Mouse (Mus musculus): ENCODE results near the gene Vamp2. TPM values are rescaled to one million over a fixed set of nuclear protein-coding genes. Genes with fewer than 3 reads are reported as not detected.

Gene Vamp2
- polyA plus RNA-seq, 1 experiment = 84.4 TPM

DNA sequence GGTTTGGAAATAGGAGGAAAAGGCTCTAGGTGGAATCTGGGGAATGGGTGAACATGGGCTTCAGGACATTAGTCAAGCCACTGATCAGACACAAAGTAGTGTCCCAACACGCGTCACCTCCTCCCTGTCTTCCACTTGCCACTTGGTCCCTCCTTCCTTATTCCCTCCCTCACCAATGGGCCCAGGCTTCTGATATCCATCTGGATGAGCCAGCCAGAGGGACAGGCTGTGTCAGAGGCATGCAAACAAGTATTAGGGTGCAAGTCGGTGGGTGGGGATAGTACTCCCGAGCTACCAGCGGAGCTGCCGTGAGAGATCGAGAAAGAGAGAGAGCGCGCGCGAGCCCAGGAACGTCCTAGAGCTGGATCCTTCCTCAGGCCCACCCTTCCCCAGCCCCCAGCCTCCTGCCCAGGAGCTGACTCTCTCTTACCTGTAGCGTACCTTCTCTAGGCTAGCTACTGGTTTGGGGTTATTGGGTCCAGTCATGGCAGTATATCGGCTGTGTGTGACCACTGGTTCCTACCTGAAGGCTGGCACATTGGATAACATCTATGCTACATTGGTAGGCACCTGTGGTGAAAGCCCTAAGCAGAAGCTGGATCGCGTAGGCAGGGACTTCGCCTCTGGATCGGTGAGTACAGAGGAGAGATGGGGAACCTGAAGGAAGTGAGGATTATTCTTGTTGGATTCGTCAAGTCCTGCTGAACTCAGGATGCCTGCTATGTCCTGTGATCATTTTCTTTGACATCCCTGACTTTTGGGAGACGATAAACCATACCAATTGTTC lies 37.8 kb downstream of the Vamp2 start:
- no peaks in the 10 kb centered on the region for H3K27me3 ChIP-seq (ENCODE audit: control insufficient read depth, insufficient read depth, low read length)
- H3K4me1 ChIP-seq (ENCODE audit: control insufficient read depth, insufficient read depth, insufficient read length, low read length) = no peaks in the 10 kb centered on the region; the same call in 1 of the 2 replicates
- H3K4me3 ChIP-seq (ENCODE audit: low read depth, low read length) = peak overlapping the region; percentile 63
- TF ChIP-seq CTCF (IDR thresholded peaks at IDR 0.05; ENCODE audit: extremely low read depth, insufficient read length, insufficient replicate concordance, low read depth, low read length) (no peak), POLR2A (IDR thresholded peaks at IDR 0.05; ENCODE audit: low read depth, low read length) (no peak)
- WGBS = 6% methylated on average over 20 of the region's 20 CpGs
- no peak overlapping the region for H3K27ac ChIP-seq (ENCODE audit: insufficient read depth, low read depth, low read length)
- H3K36me3 ChIP-seq (ENCODE audit: control insufficient read depth, insufficient read depth, low read length) = no peaks in the 10 kb centered on the region

- WGBS = 66% methylated on average over 2 of the region's 2 CpGs
- no peaks in the 10 kb centered on the region; the same call in 1 of the 2 replicates for H3K4me1 ChIP-seq (ENCODE audit: control insufficient read depth, insufficient read depth, insufficient read length, low read length)
- H3K27me3 ChIP-seq (ENCODE audit: control insufficient read depth, insufficient read depth, low read length) = no peaks in the 10 kb centered on the region
- H3K36me3 ChIP-seq (ENCODE audit: control insufficient read depth, insufficient read depth, low read length) = no peaks in the 10 kb centered on the region
- no peak for TF ChIP-seq CTCF (IDR thresholded peaks at IDR 0.05; ENCODE audit: extremely low read depth, insufficient read length, insufficient replicate concordance, low read depth, low read length)
- no peak for TF ChIP-seq POLR2A (IDR thresholded peaks at IDR 0.05; ENCODE audit: low read depth, low read length)
- no peak overlapping the region for H3K27ac ChIP-seq (ENCODE audit: insufficient read depth, low read depth, low read length)
- no peak overlapping the region for H3K4me3 ChIP-seq (ENCODE audit: low read depth, low read length)
Observed at GRCm38 (mm10) chr11:69126706-69127095, 38.4 kb downstream of the Vamp2 start.

DNA sequence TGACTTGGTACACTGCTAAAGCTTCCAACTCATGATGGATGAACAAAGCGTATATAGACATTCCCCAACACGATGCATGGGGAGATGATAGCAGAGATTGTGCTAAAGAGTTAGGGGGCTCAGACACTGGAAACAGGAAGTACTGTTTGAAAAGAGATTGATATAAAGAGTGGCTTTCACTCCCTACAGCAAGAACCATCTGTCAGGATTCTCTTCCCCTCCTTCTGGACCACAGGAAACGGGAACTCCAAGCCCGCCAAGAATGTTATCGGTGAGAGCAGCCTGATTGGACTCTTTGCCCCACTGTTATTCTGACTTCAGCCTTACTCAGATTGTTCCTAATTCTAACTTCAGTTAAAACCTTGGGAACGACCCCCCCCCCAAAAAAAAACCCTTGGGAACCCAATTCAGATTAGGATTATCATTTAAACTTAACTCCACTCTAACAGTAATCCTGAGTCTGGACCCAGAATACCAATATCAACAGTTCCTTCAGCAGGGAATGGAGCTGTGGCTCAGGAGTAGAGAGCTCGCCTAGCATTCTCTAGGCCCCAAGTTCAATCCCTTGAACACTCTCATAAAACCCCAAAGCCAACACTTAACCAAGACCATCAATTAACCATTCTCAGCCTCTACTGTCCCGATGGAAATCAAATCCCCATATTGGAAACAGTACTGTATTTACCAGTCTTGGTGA lies 40.3 kb downstream of the Vamp2 start:
- Histone ChIP-seq H3K36me3 (ENCODE audit: control insufficient read depth, insufficient read depth, low read length) (no peaks in the 10 kb centered on the region), H3K27ac (ENCODE audit: insufficient read depth, low read depth, low read length) (no peak overlapping the region), H3K27me3 (ENCODE audit: control insufficient read depth, insufficient read depth, low read length) (no peaks in the 10 kb centered on the region), H3K4me1 (ENCODE audit: control insufficient read depth, insufficient read depth, insufficient read length, low read length) (no peaks in the 10 kb centered on the region; the same call in 1 of the 2 replicates), H3K4me3 (ENCODE audit: low read depth, low read length) (no peak overlapping the region)
- TF ChIP-seq POLR2A (IDR thresholded peaks at IDR 0.05; ENCODE audit: low read depth, low read length) (no peak), CTCF (IDR thresholded peaks at IDR 0.05; ENCODE audit: extremely low read depth, insufficient read length, insufficient replicate concordance, low read depth, low read length) (no peak)
- 65% methylated on average over 8 of the region's 8 CpGs for WGBS

GRCm38 (mm10) chr11:69133566-69133922 lies 45.3 kb downstream of the Vamp2 start:
- no peaks in the 10 kb centered on the region for H3K36me3 ChIP-seq (ENCODE audit: control insufficient read depth, insufficient read depth, low read length)
- TF ChIP-seq POLR2A (IDR thresholded peaks at IDR 0.05; ENCODE audit: low read depth, low read length) (no peak), CTCF (IDR thresholded peaks at IDR 0.05; ENCODE audit: extremely low read depth, insufficient read length, insufficient replicate concordance, low read depth, low read length) (peak; percentile 7; the same call in 1 of the 2 replicates)
- H3K4me3 ChIP-seq (ENCODE audit: low read depth, low read length) = peak overlapping the region; percentile 66
- 34% methylated on average over 5 of the region's 5 CpGs for WGBS
- H3K27ac ChIP-seq (ENCODE audit: insufficient read depth, low read depth, low read length) = no peak overlapping the region
- H3K4me1 ChIP-seq (ENCODE audit: control insufficient read depth, insufficient read depth, insufficient read length, low read length) = peaks cover 11% of the 10 kb centered on the region
- no peaks in the 10 kb centered on the region for H3K27me3 ChIP-seq (ENCODE audit: control insufficient read depth, insufficient read depth, low read length)

DNA sequence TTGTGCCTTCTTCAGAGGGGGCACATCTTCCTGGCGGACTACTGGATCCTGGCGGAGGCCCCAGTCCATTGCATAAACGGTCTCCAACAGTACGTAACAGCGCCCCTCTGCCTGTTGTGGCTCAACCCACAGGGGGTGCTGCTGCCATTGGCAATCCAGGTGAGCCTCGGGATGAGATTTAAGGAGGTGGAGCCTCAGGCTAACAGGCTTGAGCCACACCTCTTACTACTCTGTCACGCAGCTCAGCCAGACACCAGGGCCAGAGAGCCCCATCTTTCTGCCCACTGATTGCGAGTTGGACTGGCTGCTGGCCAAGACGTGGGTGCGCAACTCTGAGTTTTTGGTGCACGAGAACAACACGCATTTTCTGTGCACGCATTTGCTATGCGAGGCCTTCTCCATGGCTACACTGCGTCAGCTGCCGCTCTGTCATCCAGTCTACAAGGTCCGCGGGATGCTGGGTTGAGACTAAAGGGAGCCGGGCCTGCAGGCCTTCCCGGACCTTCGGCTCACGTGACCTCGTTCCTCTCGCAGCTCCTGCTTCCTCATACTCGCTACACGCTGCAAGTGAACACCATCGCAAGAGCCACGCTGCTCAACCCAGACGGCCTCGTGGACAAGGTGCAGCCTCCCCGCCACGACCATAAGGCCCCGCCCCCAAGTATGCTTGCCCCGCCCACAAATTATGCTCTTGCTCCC lies 45.8 kb downstream of the Vamp2 start:
- no peak for TF ChIP-seq POLR2A (IDR thresholded peaks at IDR 0.05; ENCODE audit: low read depth, low read length)
- TF ChIP-seq CTCF (IDR thresholded peaks at IDR 0.05; ENCODE audit: extremely low read depth, insufficient read length, insufficient replicate concordance, low read depth, low read length) = peak; percentile 28; the same call in 1 of the 2 replicates
- no peak overlapping the region for H3K27ac ChIP-seq (ENCODE audit: insufficient read depth, low read depth, low read length)
- WGBS = 3% methylated on average over 34 of the region's 34 CpGs
- H3K36me3 ChIP-seq (ENCODE audit: control insufficient read depth, insufficient read depth, low read length) = no peaks in the 10 kb centered on the region
- no peaks in the 10 kb centered on the region for H3K27me3 ChIP-seq (ENCODE audit: control insufficient read depth, insufficient read depth, low read length)
- peak overlapping the region; percentile 66 for H3K4me3 ChIP-seq (ENCODE audit: low read depth, low read length)
- H3K4me1 ChIP-seq (ENCODE audit: control insufficient read depth, insufficient read depth, insufficient read length, low read length) = peaks cover 11% of the 10 kb centered on the region

- Histone ChIP-seq H3K36me3 (ENCODE audit: control insufficient read depth, insufficient read depth, low read length) (no peaks in the 10 kb centered on the region), H3K4me3 (ENCODE audit: low read depth, low read length) (peak overlapping the region; percentile 66), H3K4me1 (ENCODE audit: control insufficient read depth, insufficient read depth, insufficient read length, low read length) (peaks cover 11% of the 10 kb centered on the region), H3K27ac (ENCODE audit: insufficient read depth, low read depth, low read length) (no peak overlapping the region), H3K27me3 (ENCODE audit: control insufficient read depth, insufficient read depth, low read length) (no peaks in the 10 kb centered on the region)
- TF ChIP-seq POLR2A (IDR thresholded peaks at IDR 0.05; ENCODE audit: low read depth, low read length) = no peak
- no peak for TF ChIP-seq CTCF (IDR thresholded peaks at IDR 0.05; ENCODE audit: extremely low read depth, insufficient read length, insufficient replicate concordance, low read depth, low read length)
- 42% methylated on average over 8 of the region's 8 CpGs for WGBS
Observed at GRCm38 (mm10) chr11:69134622-69134968, 46.3 kb downstream of the Vamp2 start.

- no peak for TF ChIP-seq CTCF (IDR thresholded peaks at IDR 0.05; ENCODE audit: extremely low read depth, insufficient read length, insufficient replicate concordance, low read depth, low read length)
- TF ChIP-seq POLR2A (IDR thresholded peaks at IDR 0.05; ENCODE audit: low read depth, low read length) = no peak
- Histone ChIP-seq H3K27me3 (ENCODE audit: control insufficient read depth, insufficient read depth, low read length) (no peaks in the 10 kb centered on the region), H3K27ac (ENCODE audit: insufficient read depth, low read depth, low read length) (no peak overlapping the region), H3K4me3 (ENCODE audit: low read depth, low read length) (no peak overlapping the region), H3K36me3 (ENCODE audit: control insufficient read depth, insufficient read depth, low read length) (no peaks in the 10 kb centered on the region), H3K4me1 (ENCODE audit: control insufficient read depth, insufficient read depth, insufficient read length, low read length) (peaks cover 11% of the 10 kb centered on the region)
- 83% methylated on average over 6 of the region's 6 CpGs for WGBS
Observed at GRCm38 (mm10) chr11:69135361-69135760, 47.1 kb downstream of the Vamp2 start.

Other genes starting within 250 kb of the Vamp2 start
- gene Ndel1, start 216.6 kb upstream of the Vamp2 start, polyA plus RNA-seq (2012; rRNA removed) = 33.8 and 36.8 TPM in 2 replicates
- not detected in 2 replicates for gene Rnf222, start 199.9 kb upstream of the Vamp2 start, polyA plus RNA-seq (2012; rRNA removed)
- gene Rpl26, start 186.9 kb upstream of the Vamp2 start, polyA plus RNA-seq (2012; rRNA removed) = 513 and 614 TPM in 2 replicates
- gene Odf4, start 161.4 kb upstream of the Vamp2 start, polyA plus RNA-seq (2012; rRNA removed) = not detected in 2 replicates
- gene Arhgef15, start 131.0 kb upstream of the Vamp2 start, polyA plus RNA-seq (2012; rRNA removed) = 9.9 and 19.5 TPM in 2 replicates
- 13.7 and 21.5 TPM in 2 replicates for gene Slc25a35, start 120.4 kb upstream of the Vamp2 start, polyA plus RNA-seq (2012; rRNA removed)
- gene Rangrf, start 113.3 kb upstream of the Vamp2 start, polyA plus RNA-seq (2012; rRNA removed) = 21.2 and 29.7 TPM in 2 replicates
- gene Pfas, start 80.0 kb upstream of the Vamp2 start, polyA plus RNA-seq (2012; rRNA removed) = 4.7 and 6.0 TPM in 2 replicates
- gene Ctc1, start 72.6 kb upstream of the Vamp2 start, polyA plus RNA-seq (2012; rRNA removed) = 14.0 and 20.0 TPM in 2 replicates
- gene Aurkb, start 42.8 kb upstream of the Vamp2 start, polyA plus RNA-seq (2012; rRNA removed) = 15.5 and 30.8 TPM in 2 replicates
- gene Borcs6, start 28.8 kb upstream of the Vamp2 start, polyA plus RNA-seq (2012; rRNA removed) = 13.2 and 28.5 TPM in 2 replicates
- gene Tmem107, start 17.7 kb upstream of the Vamp2 start, polyA plus RNA-seq (2012; rRNA removed) = 11.8 and 12.8 TPM in 2 replicates
- gene Per1, start 6.7 kb downstream of the Vamp2 start, polyA plus RNA-seq (2012; rRNA removed) = 5.4 and 13.9 TPM in 2 replicates
- gene Hes7, start 31.9 kb downstream of the Vamp2 start, polyA plus RNA-seq (2012; rRNA removed) = 1.1 and 1.7 TPM in 2 replicates
- gene 9130213A22Rik, start 34.1 kb downstream of the Vamp2 start, polyA plus RNA-seq (2012; rRNA removed) = 0.29 and 0.38 TPM in 2 replicates
- gene Aloxe3, start 37.4 kb downstream of the Vamp2 start, polyA plus RNA-seq (2012; rRNA removed) = 0.13 and 1.2 TPM in 2 replicates
- not detected in 2 replicates for gene Alox12b, start 68.5 kb downstream of the Vamp2 start, polyA plus RNA-seq (2012; rRNA removed)
- 0.15 TPM in 1 of 2 replicates, not detected in the other for gene Alox8, start 109.4 kb downstream of the Vamp2 start, polyA plus RNA-seq (2012; rRNA removed)
- not detected in 2 replicates for gene Gucy2e, start 148.5 kb downstream of the Vamp2 start, polyA plus RNA-seq (2012; rRNA removed)
- 2.6 and 5.3 TPM in 2 replicates for gene Cntrob, start 235.3 kb downstream of the Vamp2 start, polyA plus RNA-seq (2012; rRNA removed)
- 22.9 and 31.7 TPM in 2 replicates for gene Trappc1, start 235.5 kb downstream of the Vamp2 start, polyA plus RNA-seq (2012; rRNA removed)
- gene Kcnab3, start 237.8 kb downstream of the Vamp2 start, polyA plus RNA-seq (2012; rRNA removed) = 0.43 and 0.65 TPM in 2 replicates

Measured in small intestine, adult 2 months (tissue).